24 mouse cellular contexts compared by ENCODE assay signal in the genomic region with DNA sequence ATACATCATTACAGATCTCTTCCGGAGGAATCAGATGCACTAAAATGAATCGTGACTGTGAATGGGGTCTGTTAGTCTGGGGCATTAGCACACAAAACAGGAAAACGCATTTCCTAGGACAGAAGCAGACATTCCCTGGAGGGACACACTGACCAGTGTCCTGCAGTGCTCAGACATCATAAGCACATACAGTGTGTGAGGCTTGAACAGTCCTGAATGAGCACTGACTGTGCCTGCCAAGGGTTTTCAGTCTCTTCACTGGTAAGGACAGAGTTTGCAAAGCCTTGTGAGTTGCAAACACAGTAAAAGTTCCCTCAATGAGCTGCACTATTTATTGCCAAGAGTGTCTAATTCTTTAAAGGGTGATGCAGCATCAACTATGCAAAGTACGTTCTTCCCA.
DNase-seq lines count a peak whose midpoint lies in the region; ATAC-seq and TF ChIP-seq lines count a peak whose summit lies in the region.
"Had no signal": no experiment of that assay in that cellular context is flagged by ENCODE, and none has a peak within 500 bp of the region (broad histone marks: within the 10 kb centered on the region; RNA-seq: fewer than 3 reads in every experiment).

No protein-coding gene starts in this region.

- no peak overlapping the region for H3K9ac ChIP-seq in forebrain, postnatal 0 days
- H3K9ac ChIP-seq in forebrain, embryonic 14.5 days (ENCODE audit: low read length) = no peak overlapping the region
- H3K9ac ChIP-seq in hindbrain, embryonic 16.5 days (ENCODE audit: low read depth, low read length) = no peak overlapping the region
- no peak overlapping the region for H3K9ac ChIP-seq in midbrain, postnatal 0 days (replicated peaks; ENCODE audit: low read length, poor library complexity, severe bottlenecking)
- H3K9ac ChIP-seq in midbrain, embryonic 15.5 days = no peak overlapping the region
- H3K9ac ChIP-seq: embryonic facial prominence, embryonic 12.5 days; forebrain, embryonic 13.5 days had no signal

- H3K36me3 ChIP-seq in forebrain, postnatal 0 days (ENCODE audit: insufficient read depth) = no peaks in the 10 kb centered on the region
- H3K36me3 ChIP-seq in forebrain, embryonic 14.5 days (ENCODE audit: control insufficient read depth, insufficient read depth, low read length) = no peaks in the 10 kb centered on the region
- H3K36me3 ChIP-seq in hindbrain, embryonic 16.5 days (ENCODE audit: control insufficient read depth, insufficient read depth, low read length) = no peaks in the 10 kb centered on the region
- no peaks in the 10 kb centered on the region for H3K36me3 ChIP-seq in hindbrain, embryonic 10.5 days
- no peaks in the 10 kb centered on the region for H3K36me3 ChIP-seq in midbrain, postnatal 0 days (ENCODE audit: insufficient read depth, low read length)
- no peaks in the 10 kb centered on the region for H3K36me3 ChIP-seq in midbrain, embryonic 15.5 days (replicated peaks)
- H3K36me3 ChIP-seq: embryonic facial prominence, embryonic 10.5 days; embryonic facial prominence, embryonic 12.5 days; G1E had no signal

- no peaks in the 10 kb centered on the region for H3K27me3 ChIP-seq in forebrain, postnatal 0 days (ENCODE audit: insufficient read depth, low read length)
- no peaks in the 10 kb centered on the region for H3K27me3 ChIP-seq in forebrain, embryonic 14.5 days (replicated peaks; ENCODE audit: control insufficient read depth, insufficient read depth, low read length)
- H3K27me3 ChIP-seq in hindbrain, embryonic 16.5 days (replicated peaks; ENCODE audit: control insufficient read depth, insufficient read depth, low read length) = no peaks in the 10 kb centered on the region
- no peaks in the 10 kb centered on the region for H3K27me3 ChIP-seq in hindbrain, embryonic 10.5 days (ENCODE audit: insufficient read depth, poor library complexity, severe bottlenecking)
- H3K27me3 ChIP-seq in midbrain, postnatal 0 days (ENCODE audit: insufficient read depth, low read length) = no peaks in the 10 kb centered on the region
- no peaks in the 10 kb centered on the region for H3K27me3 ChIP-seq in midbrain, embryonic 15.5 days (replicated peaks)
- H3K27me3 ChIP-seq: CH12.LX; embryonic facial prominence, embryonic 12.5 days; forebrain, embryonic 13.5 days; Patski had no signal

- no peak overlapping the region for H3K4me3 ChIP-seq in forebrain, postnatal 0 days (ENCODE audit: low read depth, low read length)
- no peak overlapping the region for H3K4me3 ChIP-seq in forebrain, embryonic 14.5 days (ENCODE audit: low read depth, low read length)
- no peak overlapping the region for H3K4me3 ChIP-seq in hindbrain, embryonic 16.5 days (ENCODE audit: low read length)
- H3K4me3 ChIP-seq in hindbrain, embryonic 10.5 days = no peak overlapping the region
- no peak overlapping the region for H3K4me3 ChIP-seq in midbrain, postnatal 0 days (ENCODE audit: low read depth, low read length)
- no peak overlapping the region for H3K4me3 ChIP-seq in midbrain, embryonic 15.5 days
- H3K4me3 ChIP-seq: embryonic facial prominence, embryonic 10.5 days; embryonic facial prominence, embryonic 12.5 days; forebrain, embryonic 13.5 days had no signal

- ATAC-seq in forebrain, postnatal 0 days = peak; percentile 29; the same call in 1 of the 2 replicates
- no peak for ATAC-seq in forebrain, embryonic 14.5 days
- ATAC-seq in hindbrain, embryonic 16.5 days = peak; percentile 69; the same call in 1 of the 2 replicates
- no peak for ATAC-seq in midbrain, postnatal 0 days (ENCODE audit: low FRiP score)
- no peak for ATAC-seq in midbrain, embryonic 15.5 days (replicated peaks)
- ATAC-seq: activated CD4-positive, CD25-positive, alpha-beta regulatory T cell, adult 4 months; CD4-positive, CD25-positive, alpha-beta regulatory T cell, adult 4 months; forebrain, embryonic 13.5 days; forebrain, embryonic 16.5 days; Patski had no signal

- H3K27ac ChIP-seq in forebrain, postnatal 0 days (ENCODE audit: low read depth, low read length) = no peak overlapping the region
- H3K27ac ChIP-seq in forebrain, embryonic 14.5 days (ENCODE audit: low read depth, low read length) = no peak overlapping the region
- H3K27ac ChIP-seq in hindbrain, embryonic 16.5 days (ENCODE audit: low read depth, low read length) = no peak overlapping the region
- H3K27ac ChIP-seq in hindbrain, embryonic 10.5 days = no peak overlapping the region
- no peak overlapping the region for H3K27ac ChIP-seq in midbrain, postnatal 0 days (ENCODE audit: low read depth, low read length)
- no peak overlapping the region for H3K27ac ChIP-seq in midbrain, embryonic 15.5 days
- H3K27ac ChIP-seq: embryonic facial prominence, embryonic 10.5 days; embryonic facial prominence, embryonic 12.5 days; forebrain, embryonic 13.5 days had no signal

- H3K4me1 ChIP-seq in forebrain, postnatal 0 days (ENCODE audit: insufficient read depth) = no peaks in the 10 kb centered on the region
- H3K4me1 ChIP-seq in forebrain, embryonic 14.5 days (ENCODE audit: control insufficient read depth, insufficient read depth, low read length) = no peaks in the 10 kb centered on the region
- H3K4me1 ChIP-seq in hindbrain, embryonic 16.5 days (ENCODE audit: control insufficient read depth, insufficient read depth, low read depth, low read length) = no peaks in the 10 kb centered on the region
- no peaks in the 10 kb centered on the region for H3K4me1 ChIP-seq in hindbrain, embryonic 10.5 days (replicated peaks)
- H3K4me1 ChIP-seq in midbrain, postnatal 0 days (ENCODE audit: insufficient read depth, low read length) = no peaks in the 10 kb centered on the region
- H3K4me1 ChIP-seq in midbrain, embryonic 15.5 days = no peaks in the 10 kb centered on the region
- H3K4me1 ChIP-seq: embryonic facial prominence, embryonic 10.5 days; embryonic facial prominence, embryonic 12.5 days; forebrain, embryonic 13.5 days had no signal

- WGBS in forebrain, postnatal 0 days = 63% methylated on average over 4 of the region's 4 CpGs
- 83% methylated on average over 4 of the region's 4 CpGs for WGBS in forebrain, embryonic 14.5 days
- WGBS in hindbrain, embryonic 16.5 days = 68% methylated on average over 4 of the region's 4 CpGs
- 87% methylated on average over 4 of the region's 4 CpGs for WGBS in hindbrain, embryonic 10.5 days
- 74% methylated on average over 4 of the region's 4 CpGs for WGBS in midbrain, postnatal 0 days
- WGBS in midbrain, embryonic 15.5 days = 80% methylated on average over 4 of the region's 4 CpGs

- no peak for TF ChIP-seq CTCF in forebrain, postnatal 0 days (IDR thresholded peaks at IDR 0.05; ENCODE audit: low read depth)
- no peak for TF ChIP-seq CTCF in midbrain, postnatal 0 days (IDR thresholded peaks at IDR 0.05)

- no peak overlapping the region for H3K4me2 ChIP-seq in forebrain, postnatal 0 days (ENCODE audit: low read depth)
- no peak overlapping the region for H3K4me2 ChIP-seq in forebrain, embryonic 14.5 days (ENCODE audit: low read length)
- no peak overlapping the region for H3K4me2 ChIP-seq in hindbrain, embryonic 16.5 days (ENCODE audit: low read length)
- no peak overlapping the region for H3K4me2 ChIP-seq in midbrain, postnatal 0 days (ENCODE audit: low read depth, low read length, poor library complexity, severe bottlenecking)
- no peak overlapping the region for H3K4me2 ChIP-seq in midbrain, embryonic 15.5 days
- H3K4me2 ChIP-seq: embryonic facial prominence, embryonic 12.5 days; forebrain, embryonic 13.5 days had no signal

- DNase-seq in forebrain, postnatal 0 days = no peak
- no peak for DNase-seq in forebrain, embryonic 14.5 days (ENCODE audit: low spot score)
- DNase-seq in hindbrain, embryonic 10.5 days (ENCODE audit: low spot score) = no peak
- DNase-seq in midbrain, postnatal 0 days (ENCODE audit: low spot score) = peak; percentile 28
- DNase-seq: adrenal gland, adult 8-10 months; adrenal gland, postnatal 14 days; adrenal gland, postnatal 36 days; B cell, adult 2 months; cerebellum, adult 11-12 months; cerebellum, adult 2 months; cerebellum, adult 9-10 months; cerebellum, postnatal 10 days; cerebellum, postnatal 25 days had no signal

- H3K9me3 ChIP-seq in forebrain, postnatal 0 days (ENCODE audit: low read length) = no peaks in the 10 kb centered on the region
- H3K9me3 ChIP-seq in forebrain, embryonic 14.5 days (replicated peaks; ENCODE audit: control insufficient read depth, low read length) = no peaks in the 10 kb centered on the region
- no peaks in the 10 kb centered on the region for H3K9me3 ChIP-seq in hindbrain, embryonic 16.5 days (ENCODE audit: control insufficient read depth, low read length)
- H3K9me3 ChIP-seq in hindbrain, embryonic 10.5 days = no peaks in the 10 kb centered on the region
- no peaks in the 10 kb centered on the region for H3K9me3 ChIP-seq in midbrain, postnatal 0 days (ENCODE audit: low read length)
- H3K9me3 ChIP-seq in midbrain, embryonic 15.5 days = 0 out of 2 replicates have a peak, but pooled peaks cover 2% of the 10 kb centered on the region
- H3K9me3 ChIP-seq: embryonic facial prominence, embryonic 10.5 days; embryonic facial prominence, embryonic 12.5 days; forebrain, embryonic 13.5 days; G1E had no signal

Comparison
In these comparisons a context has a peak if more than half of its experiments do, and no peak if none do; other contexts are left out.
1. ATAC-seq: peak in forebrain, postnatal 0 days (single experiment) and hindbrain, embryonic 16.5 days (single experiment); none in forebrain, embryonic 14.5 days (single experiment), midbrain, postnatal 0 days (single experiment) and midbrain, embryonic 15.5 days (single experiment).